Mouse (Mus musculus) embryonic fibroblast, embryonic 13.5 days (primary cell): ENCODE data around the gene Slc39a11. TPM values are rescaled to one million over a fixed set of nuclear protein-coding genes. Genes with fewer than 3 reads are reported as not detected.

Experiments used
- H3K27ac ChIP-seq: 2 replicates; pipeline ENCODE4 v1.5.1; 2012; ENCODE audit warnings: low read length, control low read depth, inconsistent platforms; ENCODE audit not compliant: insufficient read depth
- H3K4me1 ChIP-seq: 2 replicates; pipeline ENCODE4 v1.6.1; 2011; ENCODE audit warnings: low read length; ENCODE audit not compliant: control insufficient read depth, insufficient read depth
- H3K4me3 ChIP-seq: 2 replicates; pipeline ENCODE4 v1.5.1; 2011; ENCODE audit warnings: mild to moderate bottlenecking, control low read depth, low read length; ENCODE audit not compliant: insufficient read depth
- CTCF ChIP-seq: IDR thresholded peaks from 2 replicates; pipeline ENCODE4 v1.5.1; 2011; ENCODE audit warnings: mild to moderate bottlenecking, control low read depth, low read length, moderate library complexity, borderline replicate concordance; ENCODE audit not compliant: insufficient read depth
- POLR2A ChIP-seq: IDR thresholded peaks from 2 replicates; pipeline ENCODE4 v1.6.1; 2011; ENCODE audit warnings: low read depth, mild to moderate bottlenecking, control low read depth, low read length, moderate library complexity
- polyA plus RNA-seq: library from polyadenylated mRNA; stranded (reverse); fragments of >200 nt; gene quantifications from 2 replicates; pipeline ENCODE4 v1.2.4, GENCODE M21; 2011; ENCODE audit warnings: low read depth; ENCODE audit not compliant: missing spikeins, insufficient read length

Gene Slc39a11
- polyA plus RNA-seq, 1 experiment: 21.4 TPM

GRCm38 (mm10) chr11:113476720-113477119 is 173.2 kb downstream of the Slc39a11 start:
- no peak for TF ChIP-seq POLR2A
- TF ChIP-seq CTCF: no peak
- Histone ChIP-seq H3K27ac (no peak overlapping the region), H3K4me3 (no peak overlapping the region), H3K4me1 (peaks cover 4% of the 10 kb centered on the region; the same call in 1 of the 2 replicates)

- TF ChIP-seq CTCF: no peak
- no peak for TF ChIP-seq POLR2A
- Histone ChIP-seq H3K4me1 (peaks cover 5% of the 10 kb centered on the region), H3K27ac (no peak overlapping the region), H3K4me3 (no peak overlapping the region)
Observed at GRCm38 (mm10) chr11:113475491-113475890, 174.4 kb downstream of the Slc39a11 start.

- H3K27ac ChIP-seq: no peak overlapping the region
- H3K4me3 ChIP-seq: no peak overlapping the region
- peaks cover 15% of the 10 kb centered on the region for H3K4me1 ChIP-seq
- TF ChIP-seq CTCF (no peak), POLR2A (no peak)
Observed at GRCm38 (mm10) chr11:113473998-113474534, 175.8 kb downstream of the Slc39a11 start.

GRCm38 (mm10) chr11:113471936-113472335 is 177.9 kb downstream of the Slc39a11 start:
- peaks cover 11% of the 10 kb centered on the region for H3K4me1 ChIP-seq
- no peak overlapping the region for H3K27ac ChIP-seq
- TF ChIP-seq POLR2A (no peak), CTCF (no peak)
- no peak overlapping the region for H3K4me3 ChIP-seq

GRCm38 (mm10) chr11:113469919-113470785 is 179.7 kb downstream of the Slc39a11 start:
- no peak overlapping the region for H3K27ac ChIP-seq
- H3K4me1 ChIP-seq: peaks cover 11% of the 10 kb centered on the region
- no peak overlapping the region for H3K4me3 ChIP-seq
- TF ChIP-seq CTCF (no peak), POLR2A (no peak)

- Histone ChIP-seq H3K4me3 (no peak overlapping the region), H3K27ac (no peak overlapping the region), H3K4me1 (peaks cover 11% of the 10 kb centered on the region)
- no peak for TF ChIP-seq CTCF
Observed at GRCm38 (mm10) chr11:113468016-113468415, 181.9 kb downstream of the Slc39a11 start.

- TF ChIP-seq CTCF: no peak
- no peak for TF ChIP-seq POLR2A
- H3K4me1 ChIP-seq: peaks cover 11% of the 10 kb centered on the region
- H3K27ac ChIP-seq: no peak overlapping the region
- H3K4me3 ChIP-seq: no peak overlapping the region
Observed at GRCm38 (mm10) chr11:113467313-113467811, 182.5 kb downstream of the Slc39a11 start.

GRCm38 (mm10) chr11:113460118-113460517 is 189.8 kb downstream of the Slc39a11 start:
- Histone ChIP-seq H3K4me1 (no peaks in the 10 kb centered on the region), H3K4me3 (no peak overlapping the region), H3K27ac (no peak overlapping the region)
- TF ChIP-seq POLR2A: no peak
- no peak for TF ChIP-seq CTCF

- no peak overlapping the region for H3K27ac ChIP-seq
- no peaks in the 10 kb centered on the region for H3K4me1 ChIP-seq
- H3K4me3 ChIP-seq: no peak overlapping the region
- TF ChIP-seq POLR2A: no peak
- TF ChIP-seq CTCF: peak; percentile 64; the same call in 1 of the 2 replicates
Observed at GRCm38 (mm10) chr11:113458582-113459210, 191.2 kb downstream of the Slc39a11 start.
